In genomic region chr2:168093077-168093476, GRCm38 (mm10) we compare ENCODE assay signal across 25 mouse cellular contexts. TPM values are rescaled to one million over a fixed set of nuclear protein-coding genes. Genes with fewer than 3 reads are reported as not detected.
DNase-seq lines count a peak whose midpoint lies in the region; ATAC-seq and TF ChIP-seq lines count a peak whose summit lies in the region.
"Had no signal": no experiment of that assay in that cellular context is flagged by ENCODE, and none has a peak within 500 bp of the region (broad histone marks: within the 10 kb centered on the region; RNA-seq: fewer than 3 reads in every experiment).

No protein-coding gene starts in this region.

- no peaks in the 10 kb centered on the region for H3K27me3 ChIP-seq in kidney, embryonic 16.5 days (ENCODE audit: insufficient read depth, low read length)
- no peaks in the 10 kb centered on the region for H3K27me3 ChIP-seq in kidney, embryonic 14.5 days (ENCODE audit: control insufficient read depth, insufficient read depth, low read length)
- H3K27me3 ChIP-seq in stomach, postnatal 0 days (ENCODE audit: control insufficient read depth, insufficient read depth, low read length), result no peaks in the 10 kb centered on the region
- H3K27me3 ChIP-seq: embryonic facial prominence, embryonic 13.5 days; forebrain, embryonic 12.5 days; forebrain, embryonic 15.5 days; heart, embryonic 13.5 days; hindbrain, embryonic 12.5 days; hindbrain, embryonic 15.5 days had no signal

- DNase-seq in kidney, adult 11 months, result peak; percentile 66
- DNase-seq in kidney, postnatal 14 days, result no peak
- DNase-seq in stomach, postnatal 0 days (ENCODE audit: low spot score), result no peak
- no peak for DNase-seq in cerebellum, postnatal 10 days
- DNase-seq: adrenal gland, adult 2 months; adrenal gland, postnatal 14 days; cerebellum, adult 11 months; cerebellum, adult 2 months; cerebellum, adult 9-11 months; cerebellum, postnatal 36 days; embryo, embryonic 11 days; gastrocnemius, postnatal 25 days; heart, adult 18-20 months; heart, postnatal 14 days had no signal

- 0 out of 2 replicates have a peak, but pooled peaks cover 3% of the 10 kb centered on the region for H3K36me3 ChIP-seq in kidney, embryonic 16.5 days (ENCODE audit: insufficient read depth, low read length)
- H3K36me3 ChIP-seq in kidney, embryonic 14.5 days (ENCODE audit: control insufficient read depth, insufficient read depth, low read length), result peaks cover 3% of the 10 kb centered on the region; the same call in 1 of the 2 replicates
- no peaks in the 10 kb centered on the region for H3K36me3 ChIP-seq in stomach, postnatal 0 days (ENCODE audit: control insufficient read depth, insufficient read depth, low read length)
- H3K36me3 ChIP-seq: embryonic facial prominence, embryonic 13.5 days; forebrain, embryonic 15.5 days; hindbrain, embryonic 15.5 days had no signal

- H3K4me1 ChIP-seq in kidney, embryonic 16.5 days (ENCODE audit: insufficient read depth, low read length), result peaks cover 21% of the 10 kb centered on the region
- H3K4me1 ChIP-seq in kidney, embryonic 14.5 days (ENCODE audit: control insufficient read depth, insufficient read depth, low read length), result no peaks in the 10 kb centered on the region
- 0 out of 2 replicates have a peak, but pooled peaks cover 8% of the 10 kb centered on the region for H3K4me1 ChIP-seq in stomach, postnatal 0 days (replicated peaks; ENCODE audit: control insufficient read depth, insufficient read depth)

- H3K4me2 ChIP-seq in kidney, embryonic 16.5 days (replicated peaks; ENCODE audit: low read depth, low read length), result no peak overlapping the region
- H3K4me2 ChIP-seq in kidney, embryonic 14.5 days (replicated peaks; ENCODE audit: low read depth, low read length), result no peak overlapping the region
- H3K4me2 ChIP-seq in stomach, postnatal 0 days (replicated peaks; ENCODE audit: low read depth), result no peak overlapping the region
- H3K4me2 ChIP-seq: embryonic facial prominence, embryonic 13.5 days; forebrain, embryonic 12.5 days; forebrain, embryonic 15.5 days; heart, embryonic 13.5 days; hindbrain, embryonic 12.5 days; hindbrain, embryonic 15.5 days had no signal

- WGBS in kidney, embryonic 16.5 days, result 90% methylated on average over 4 of the region's 4 CpGs
- 95% methylated on average over 4 of the region's 4 CpGs for WGBS in kidney, embryonic 14.5 days
- 92% methylated on average over 4 of the region's 4 CpGs for WGBS in stomach, postnatal 0 days

- no peak overlapping the region for H3K9ac ChIP-seq in kidney, embryonic 16.5 days (replicated peaks; ENCODE audit: low read length)
- no peak overlapping the region for H3K9ac ChIP-seq in kidney, embryonic 14.5 days (ENCODE audit: low read depth, low read length)
- H3K9ac ChIP-seq in stomach, postnatal 0 days (ENCODE audit: low read length), result no peak overlapping the region
- H3K9ac ChIP-seq: embryonic facial prominence, embryonic 13.5 days; forebrain, embryonic 12.5 days; forebrain, embryonic 15.5 days; heart, embryonic 13.5 days; hindbrain, embryonic 12.5 days; hindbrain, embryonic 15.5 days had no signal

- no peak for TF ChIP-seq EP300 in stomach, postnatal 0 days (optimal IDR thresholded peaks at IDR 0.05)

- H3K9me3 ChIP-seq in kidney, embryonic 16.5 days (ENCODE audit: low read length), result no peaks in the 10 kb centered on the region
- no peaks in the 10 kb centered on the region for H3K9me3 ChIP-seq in kidney, embryonic 14.5 days (ENCODE audit: control insufficient read depth, low read length)
- H3K9me3 ChIP-seq in stomach, postnatal 0 days (ENCODE audit: control insufficient read depth, low read length), result no peaks in the 10 kb centered on the region
- H3K9me3 ChIP-seq: embryonic facial prominence, embryonic 10.5 days; embryonic facial prominence, embryonic 13.5 days; forebrain, embryonic 12.5 days; forebrain, embryonic 15.5 days; heart, embryonic 13.5 days; hindbrain, embryonic 12.5 days; hindbrain, embryonic 15.5 days had no signal

- no peak overlapping the region for H3K4me3 ChIP-seq in kidney, embryonic 16.5 days (ENCODE audit: low read length)
- H3K4me3 ChIP-seq in kidney, embryonic 14.5 days (ENCODE audit: low read length), result no peak overlapping the region
- H3K4me3 ChIP-seq in stomach, postnatal 0 days (ENCODE audit: low read depth, low read length), result no peak overlapping the region
- H3K4me3 ChIP-seq: embryonic facial prominence, embryonic 10.5 days; embryonic facial prominence, embryonic 13.5 days; erythroblast, embryonic 14.5 days; forebrain, embryonic 12.5 days; forebrain, embryonic 15.5 days; heart, embryonic 13.5 days; hindbrain, embryonic 12.5 days; hindbrain, embryonic 15.5 days had no signal

- peak; percentile 35; the same call in 1 of the 2 replicates for ATAC-seq in kidney, embryonic 16.5 days (ENCODE audit: low FRiP score, low TSS enrichment)
- no peak for ATAC-seq in kidney, embryonic 14.5 days (ENCODE audit: low FRiP score, low TSS enrichment)
- no peak for ATAC-seq in stomach, postnatal 0 days (ENCODE audit: low FRiP score, low TSS enrichment)
- ATAC-seq: CD4-positive, CD25-positive, alpha-beta regulatory T cell, adult 4 months; forebrain, embryonic 15.5 days had no signal

- H3K27ac ChIP-seq in kidney, embryonic 16.5 days (ENCODE audit: low read length), result no peak overlapping the region
- no peak overlapping the region for H3K27ac ChIP-seq in kidney, embryonic 14.5 days (ENCODE audit: low read depth, low read length)
- H3K27ac ChIP-seq in stomach, postnatal 0 days (replicated peaks), result 0 out of 2 replicates have a peak overlapping the region, but pooled peaks have one; percentile 2
- H3K27ac ChIP-seq: embryonic facial prominence, embryonic 10.5 days; embryonic facial prominence, embryonic 13.5 days; forebrain, embryonic 12.5 days; forebrain, embryonic 15.5 days; hindbrain, embryonic 12.5 days; hindbrain, embryonic 15.5 days had no signal

- no peak for TF ChIP-seq CTCF in stomach, postnatal 0 days (IDR thresholded peaks at IDR 0.05; ENCODE audit: low read depth)

RNA-seq across cellular contexts. Expression of gene Pard6b, which starts 12.3 kb away (rescaled TPM):
- polyA plus RNA-seq in kidney, embryonic 16.5 days (2015; fragmentation: Nextera tagmentation; extraction: Ambion mirVana), result 20.0 and 23.9 TPM in 2 replicates
- 9.7 and 22.0 TPM in 2 replicates for polyA plus RNA-seq in kidney, embryonic 14.5 days (2014; fragmentation: Nextera tagmentation; extraction: Ambion mirVana)
- 11.8 and 12.3 TPM in 2 replicates for polyA plus RNA-seq in stomach, postnatal 0 days (2015; fragmentation: Nextera tagmentation; extraction: Ambion mirVana)
